Mouse (Mus musculus) spleen, adult 12 weeks (tissue): ENCODE measurements around the gene 1700021F07Rik.
A peak's percentile ranks its signal among the peaks of the same experiment; 100 is the strongest.

Source experiments
- DNase-seq: peaks from one replicate; pipeline ENCODE4 v3.0.0; 2022; ENCODE audit warnings: low spot score

1700021F07Rik gene

DNA sequence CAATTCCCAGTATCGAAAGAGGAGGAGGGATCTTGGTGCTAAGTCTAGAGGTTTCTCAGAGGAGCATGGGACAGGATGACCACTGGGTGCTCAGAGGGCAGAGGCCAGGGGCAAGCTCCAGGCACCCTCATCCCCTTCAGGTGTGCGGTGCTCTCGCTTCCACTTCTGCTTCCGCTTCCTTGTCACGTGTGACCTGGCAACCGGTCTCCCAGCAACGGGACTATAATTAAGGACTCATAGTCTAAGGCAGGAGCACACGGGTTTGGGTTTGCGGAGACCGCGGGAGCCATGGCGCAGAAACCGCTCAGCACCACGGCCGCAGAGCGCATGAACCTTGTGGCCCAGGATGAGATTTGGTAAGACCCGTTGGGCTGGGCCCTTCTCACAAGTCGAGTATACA, at the start of gene 1700021F07Rik:
1700021F07Rik (plus strand) TSS at position 211 of the 400 bp plus-strand sequence.
- DNase-seq, result no peak

GRCm38 (mm10) chr2:173473233-173473632, 49.2 kb upstream of the 1700021F07Rik start:
- no peak for DNase-seq

- DNase-seq, result no peak
Observed at GRCm38 (mm10) chr2:173479050-173479449, 43.3 kb upstream of the 1700021F07Rik start.

DNA sequence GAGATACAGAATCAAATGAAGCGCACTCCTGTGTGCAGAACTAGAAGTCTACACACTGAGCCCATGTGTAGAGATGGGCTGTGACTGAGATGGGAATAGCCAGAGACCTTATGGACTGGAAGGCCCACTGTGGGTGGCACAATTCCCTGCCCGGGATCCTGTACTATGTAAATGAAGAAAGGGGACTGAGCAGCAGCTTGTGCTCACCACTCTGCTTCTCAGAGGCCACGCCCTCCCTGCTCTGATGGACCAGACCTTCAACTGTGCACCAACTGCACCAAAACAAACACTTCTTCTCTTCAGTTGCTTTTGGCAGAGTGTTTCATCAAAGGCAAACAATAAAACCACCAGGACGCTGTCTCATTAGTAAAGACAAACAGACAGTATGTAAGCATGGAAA, 37.9 kb upstream of the 1700021F07Rik start:
- no peak for DNase-seq

DNA sequence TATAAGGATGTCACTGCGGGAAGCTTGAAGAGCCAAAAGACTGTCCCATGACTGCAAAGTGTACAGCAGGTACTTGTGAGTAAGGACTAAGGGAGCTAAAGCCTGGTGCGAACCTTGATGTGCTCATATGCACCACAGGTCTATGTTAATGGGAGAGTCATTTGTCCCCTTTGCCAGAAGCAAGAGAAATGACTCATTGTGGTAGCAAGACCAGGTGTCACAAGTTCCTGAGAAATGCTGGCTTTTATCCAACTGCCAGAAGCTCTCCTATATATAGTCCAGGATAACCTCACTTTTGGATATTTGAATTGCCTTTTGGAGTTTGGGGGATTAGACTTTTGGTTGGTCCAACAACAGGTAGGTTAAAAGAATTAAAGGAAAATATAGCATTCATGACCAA, 22.8 kb upstream of the 1700021F07Rik start:
- DNase-seq, result no peak

DNA sequence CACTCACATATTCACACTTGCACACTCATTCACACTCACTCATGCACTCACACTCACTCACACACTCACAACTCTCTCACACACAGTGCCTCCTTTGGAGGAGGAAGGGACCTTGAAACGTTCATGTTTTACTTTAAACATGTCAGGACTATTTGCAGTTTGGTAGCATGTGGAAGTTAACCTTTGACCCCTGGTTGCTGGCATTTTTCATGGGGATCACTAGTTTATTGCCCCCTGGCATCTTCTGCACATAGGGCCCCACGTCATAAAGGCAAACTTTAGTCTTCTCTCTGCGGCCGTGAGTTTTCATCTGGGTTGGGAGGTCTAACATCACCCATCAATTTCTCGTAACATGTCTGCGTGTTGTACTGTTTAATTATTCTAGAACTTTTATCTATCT, 8.4 kb upstream of the 1700021F07Rik start:
- no peak for DNase-seq

- DNase-seq, result no peak
Observed at GRCm38 (mm10) chr2:173515186-173515585, 7.2 kb upstream of the 1700021F07Rik start.

- DNase-seq, result no peak
Observed at GRCm38 (mm10) chr2:173516150-173516855, 6.1 kb upstream of the 1700021F07Rik start.

DNA sequence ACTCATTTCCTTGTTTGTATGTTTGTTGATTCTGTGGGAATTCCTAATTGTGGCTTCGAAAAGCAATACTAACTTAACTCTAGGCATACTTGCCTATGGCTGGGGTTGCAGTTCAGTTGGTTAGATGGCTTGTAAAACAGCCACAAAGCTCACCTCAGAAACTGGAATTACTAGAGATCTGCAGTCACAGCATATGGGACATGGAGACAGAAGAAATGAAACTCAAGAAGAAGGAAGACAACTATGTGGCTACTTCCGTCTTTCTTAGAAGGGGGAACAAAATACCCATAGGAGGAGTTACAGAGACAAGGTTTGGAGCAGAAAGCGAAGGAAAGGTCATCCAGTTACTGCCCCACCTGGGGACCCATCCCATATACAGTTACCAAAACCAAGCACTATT, 6.1 kb downstream of the 1700021F07Rik start:
- DNase-seq, result no peak

DNA sequence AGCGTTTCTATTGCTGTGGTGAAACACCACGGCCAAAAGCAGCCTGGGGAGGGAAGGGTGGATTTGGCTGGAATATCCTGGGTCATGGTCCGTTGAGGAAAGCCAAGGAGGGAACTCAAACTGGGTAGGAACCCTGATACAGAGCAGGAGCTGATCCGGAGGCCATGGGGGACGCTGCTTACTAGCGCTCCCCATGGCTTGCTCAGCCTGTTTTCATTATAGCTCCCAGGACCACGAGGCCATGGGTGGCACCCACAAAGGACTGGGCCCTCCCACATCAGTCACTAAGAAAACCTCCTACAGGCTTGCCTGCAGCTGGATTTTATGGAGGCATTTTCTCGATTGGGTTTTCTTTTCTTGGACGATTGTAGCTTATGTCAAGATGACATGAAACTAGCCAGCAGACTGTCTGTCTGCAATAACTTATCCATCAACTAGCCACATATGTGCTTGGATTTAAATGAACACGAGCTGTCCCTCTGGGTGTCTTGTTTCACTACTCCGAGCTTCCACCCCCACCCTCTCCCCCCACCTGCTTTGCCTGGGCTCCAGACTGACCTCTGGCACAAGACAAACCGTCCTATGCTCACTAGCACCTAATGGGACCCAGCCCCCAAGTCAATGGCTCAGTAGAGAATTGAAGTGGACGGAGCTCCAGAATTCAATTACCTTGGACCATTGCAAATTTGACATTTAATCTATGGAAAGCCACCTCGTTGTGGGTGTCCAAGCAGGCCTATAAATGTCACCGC, 10.5 kb downstream of the 1700021F07Rik start:
- no peak for DNase-seq

- no peak for DNase-seq
Observed at GRCm38 (mm10) chr2:173534581-173534980, 12.2 kb downstream of the 1700021F07Rik start.

- DNase-seq, result no peak
Observed at GRCm38 (mm10) chr2:173535390-173535789, 13.0 kb downstream of the 1700021F07Rik start.

DNA sequence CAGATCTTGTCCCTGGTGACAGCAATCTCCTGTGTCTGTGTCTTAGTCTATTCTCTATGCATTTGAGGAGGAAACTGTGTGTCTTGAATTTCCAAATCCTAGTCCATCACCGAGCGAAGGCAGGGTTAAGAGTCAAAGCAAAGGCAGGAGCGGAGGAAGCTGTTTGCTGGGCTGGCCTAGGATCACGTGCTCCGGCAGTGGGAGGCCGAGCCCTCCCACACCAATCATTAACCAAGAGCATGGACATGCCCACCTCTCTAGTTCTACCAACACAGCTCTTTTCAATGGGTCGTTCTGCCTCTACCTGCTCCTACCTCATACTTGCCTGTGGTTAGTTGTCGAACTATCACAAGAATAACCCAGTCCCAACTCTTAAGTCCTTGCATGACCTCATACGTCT, 13.5 kb downstream of the 1700021F07Rik start:
- no peak for DNase-seq

GRCm38 (mm10) chr2:173539781-173540180, 17.4 kb downstream of the 1700021F07Rik start:
- no peak for DNase-seq

GRCm38 (mm10) chr2:173541748-173542147, 19.4 kb downstream of the 1700021F07Rik start:
- DNase-seq, result no peak

DNA sequence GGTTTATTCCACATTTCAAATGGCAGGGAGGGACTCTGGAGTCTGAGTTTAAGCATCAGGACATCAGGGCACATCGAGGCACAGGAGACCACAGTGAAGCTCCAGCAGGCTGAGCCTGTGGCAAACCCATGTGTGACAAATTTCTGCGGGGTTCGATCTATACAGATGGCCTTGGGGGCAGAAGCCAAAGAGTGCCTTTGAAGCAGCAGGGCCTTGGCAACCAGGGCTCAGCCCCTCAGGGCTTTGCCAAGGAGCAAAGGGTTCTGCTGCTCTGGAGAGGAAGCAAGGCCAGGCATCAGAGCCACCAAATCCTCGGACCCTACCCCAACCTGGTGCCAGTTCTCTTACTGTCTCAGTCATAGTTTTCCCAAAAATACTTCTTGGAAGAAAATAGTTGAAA, 20.3 kb downstream of the 1700021F07Rik start:
- DNase-seq, result no peak

DNA sequence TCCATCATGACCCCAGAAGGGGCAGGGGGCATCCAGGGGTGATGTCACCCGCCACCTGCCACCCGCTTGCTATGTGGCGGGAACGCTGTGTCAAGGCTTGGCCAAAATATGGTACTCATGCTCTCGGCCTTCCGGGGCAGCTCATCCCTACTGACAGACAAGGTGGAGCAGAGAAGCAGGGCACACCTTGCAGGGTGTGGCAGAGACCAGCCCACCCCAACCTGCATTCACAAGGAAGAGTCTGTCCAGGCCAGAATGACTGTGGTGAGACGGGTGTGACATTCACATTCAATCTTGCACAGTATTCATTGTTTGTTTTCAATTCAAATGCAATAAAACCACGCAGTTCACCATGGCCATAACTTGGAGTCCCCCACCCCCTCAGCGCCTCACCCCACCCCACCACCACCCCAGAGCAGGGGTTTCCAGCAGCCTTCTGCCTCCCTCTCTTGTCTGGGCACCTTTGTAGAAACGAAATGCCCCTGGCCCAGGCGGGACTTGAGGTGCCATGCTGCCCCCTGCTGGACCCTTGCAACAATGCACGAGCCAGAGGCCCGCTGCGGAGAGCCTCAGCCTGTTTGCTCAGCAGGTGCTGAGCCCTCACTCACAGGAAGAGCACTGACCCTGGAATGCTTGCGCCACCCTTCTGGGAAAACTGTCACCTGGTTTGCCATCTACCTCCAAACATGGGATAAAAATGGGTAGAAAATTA, 23.8 kb downstream of the 1700021F07Rik start:
- DNase-seq, result peak; percentile 35

GRCm38 (mm10) chr2:173549236-173549635, 26.9 kb downstream of the 1700021F07Rik start:
- DNase-seq, result no peak

DNA sequence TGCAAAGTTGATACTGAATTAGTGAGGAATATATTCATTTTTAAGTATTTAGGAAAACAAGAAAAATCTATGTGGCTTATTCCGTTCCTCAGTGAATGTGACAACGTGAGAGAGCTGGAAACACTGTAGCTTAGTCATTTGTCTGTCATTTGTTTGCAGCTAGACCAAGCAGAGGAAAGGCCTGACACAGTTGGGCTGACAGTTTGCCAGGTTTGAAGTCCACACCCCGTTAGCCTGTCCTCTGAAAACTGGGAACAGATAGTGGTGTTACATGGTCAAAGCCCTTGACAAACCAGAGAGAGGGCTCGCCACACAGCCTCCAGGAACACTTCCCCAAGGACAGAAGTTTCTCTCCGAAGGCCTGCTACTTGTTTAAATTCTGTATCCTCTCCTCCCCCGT, 28.3 kb downstream of the 1700021F07Rik start:
- no peak for DNase-seq

DNA sequence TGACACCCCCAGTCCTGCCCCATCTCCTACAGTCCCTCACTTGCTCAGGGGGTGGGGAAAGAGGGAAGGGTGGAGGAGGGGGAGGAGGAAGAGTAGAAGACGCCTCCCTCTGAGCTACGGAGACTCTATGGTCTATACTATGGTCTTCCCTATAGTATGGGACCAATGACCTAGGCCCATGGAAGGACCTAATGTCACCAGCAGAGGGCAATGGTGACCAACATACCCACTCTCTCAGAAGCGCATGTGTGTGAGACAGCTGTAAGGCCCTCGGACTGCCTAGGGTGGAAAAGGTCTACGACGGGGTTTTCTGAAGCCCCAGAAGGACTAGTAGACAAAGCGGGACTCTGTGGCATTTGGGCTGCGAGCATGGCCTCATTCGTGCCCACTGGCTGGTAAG, 31.5 kb downstream of the 1700021F07Rik start:
- no peak for DNase-seq

DNA sequence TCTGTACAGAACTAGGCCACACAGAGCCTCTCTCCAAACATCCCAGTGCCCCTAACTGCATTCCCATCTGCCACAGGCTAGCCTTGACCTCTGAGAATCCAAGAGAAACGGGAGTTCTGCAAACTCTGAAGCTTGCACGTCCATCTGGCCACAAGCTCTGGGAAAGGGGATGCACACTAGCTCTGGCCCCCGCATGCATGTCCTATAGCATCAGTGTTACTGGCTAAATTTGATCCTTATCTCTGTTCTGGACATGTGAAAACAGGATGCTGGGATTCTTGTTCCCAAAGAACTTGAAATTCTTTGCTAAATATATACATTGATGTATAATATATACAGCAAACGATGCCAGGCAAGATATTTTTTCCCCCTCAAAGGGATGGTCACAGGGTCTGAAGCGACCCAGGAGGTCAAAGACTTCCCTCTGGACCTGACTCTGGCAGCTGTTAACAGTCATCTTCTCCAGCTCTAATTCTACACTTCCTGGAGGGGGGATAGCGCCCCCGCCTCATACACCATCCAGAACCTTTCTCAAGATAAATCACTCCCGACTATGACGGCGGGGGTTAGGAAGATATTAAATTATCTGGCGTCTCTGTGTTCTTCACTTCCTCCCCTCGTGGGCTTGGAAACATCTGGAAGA, 36.5 kb downstream of the 1700021F07Rik start:
- no peak for DNase-seq

DNA sequence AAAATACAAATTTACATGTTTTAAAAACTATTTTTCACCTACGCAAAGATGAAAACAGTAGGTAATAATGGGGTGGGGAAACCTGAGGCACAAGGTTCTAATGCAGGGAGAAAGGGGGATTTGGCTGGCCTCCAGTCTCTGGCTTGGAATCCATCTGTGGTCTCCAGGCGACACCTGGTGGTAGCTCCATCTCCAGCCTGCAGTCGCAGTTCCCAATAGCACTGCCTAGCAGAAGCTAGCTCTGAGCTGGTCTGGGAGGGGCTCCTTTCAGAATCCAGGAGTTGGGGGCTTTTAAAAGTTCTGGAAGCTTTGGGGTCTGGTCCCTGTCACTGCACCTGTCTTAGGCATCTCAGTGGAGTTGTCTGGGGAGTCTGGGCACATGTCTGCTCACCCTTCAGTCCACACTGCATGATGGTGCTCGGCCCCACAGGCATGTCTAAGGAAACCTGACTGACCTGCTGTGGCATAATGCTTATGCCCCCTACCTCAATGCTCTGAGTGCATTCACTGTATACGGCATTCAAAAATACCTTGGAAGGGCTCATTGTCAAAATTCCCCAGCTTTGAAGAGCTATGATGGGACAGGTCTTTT, 39.6 kb downstream of the 1700021F07Rik start:
- DNase-seq, result peak; percentile 14
